Mouse (Mus musculus) CH12.LX (cell line): ENCODE measurements around the gene Paqr5. TPM values are rescaled to one million over a fixed set of nuclear protein-coding genes. Genes with fewer than 3 reads are reported as not detected.

Experiments used
- DNase-seq: peaks from one replicate; pipeline ENCODE4 v3.0.0-alpha.2; 2013; ENCODE audit errors: extremely low read depth
- H3K27ac ChIP-seq: 2 replicates; pipeline ENCODE4 v1.5.1; 2012; ENCODE audit warnings: low read depth, mild to moderate bottlenecking, control low read depth, moderate library complexity; ENCODE audit not compliant: insufficient read depth
- H3K27me3 ChIP-seq: replicated peaks from 2 replicates; pipeline ENCODE3; 2012; ENCODE audit warnings: inconsistent platforms
- H3K36me3 ChIP-seq, 2 experiments: replicated peaks in 1 of 2; 2 replicates each; pipeline versions ENCODE3 to v1.6.1; 2012; ENCODE audit warnings: inconsistent platforms in 1 of 2, low read length in 1 of 2, mild to moderate bottlenecking in 1 of 2, mixed read lengths in 1 of 2, moderate library complexity in 1 of 2; ENCODE audit not compliant: control insufficient read depth in 1 of 2, insufficient read depth in 1 of 2
- H3K4me1 ChIP-seq, 2 experiments: 2 replicates each; pipeline ENCODE4 v1.6.1; 2012; ENCODE audit warnings: inconsistent platforms in 1 of 2, moderate library complexity in 1 of 2; ENCODE audit not compliant: insufficient read depth in 2 of 2, control insufficient read depth in 1 of 2
- H3K4me2 ChIP-seq: 2 replicates; pipeline ENCODE4 v1.6.1; 2012; ENCODE audit warnings: low read depth, mild to moderate bottlenecking, control low read depth; ENCODE audit not compliant: poor library complexity, insufficient read depth, severe bottlenecking
- H3K4me3 ChIP-seq, 3 experiments: fragments of 150-350 bp in 1 of 3; sonication (generic) in 1 of 3; replicated peaks in 1 of 3; 2 replicates each; pipeline versions ENCODE3 to v1.5.1; 2011 to 2012; ENCODE audit warnings: low read depth in 2 of 3, low read length in 2 of 3, mild to moderate bottlenecking in 2 of 3, moderate library complexity in 2 of 3, control low read depth in 1 of 3, improper control_type of control experiment in 1 of 3, inconsistent platforms in 1 of 3, mixed read lengths in 1 of 3; ENCODE audit not compliant: poor library complexity in 1 of 3
- H3K79me2 ChIP-seq: replicated peaks from 2 replicates; pipeline ENCODE4 v1.6.1; 2012; ENCODE audit warnings: mild to moderate bottlenecking, moderate library complexity; ENCODE audit not compliant: control insufficient read depth, poor library complexity, insufficient read depth, severe bottlenecking; ENCODE audit errors: extremely low read depth
- H3K9ac ChIP-seq: 2 replicates; pipeline ENCODE4 v1.6.1; 2012; ENCODE audit warnings: low read depth, mild to moderate bottlenecking, control low read depth, moderate library complexity; ENCODE audit not compliant: insufficient read depth
- H3K9me3 ChIP-seq: replicated peaks from 2 replicates; pipeline ENCODE3; 2012; ENCODE audit warnings: low read length, inconsistent platforms, mixed read lengths
- BHLHE40 ChIP-seq: IDR thresholded peaks from 2 replicates; pipeline ENCODE4 v1.6.1; 2011; ENCODE audit warnings: mild to moderate bottlenecking, low read depth, low read length, improper control_type of control experiment
- CHD2 ChIP-seq: IDR thresholded peaks from 2 replicates; pipeline ENCODE4 v1.6.1; 2011; ENCODE audit warnings: low read length, improper control_type of control experiment
- ELF1 ChIP-seq: IDR thresholded peaks from 2 replicates; pipeline ENCODE4 v1.6.1; 2014; ENCODE audit warnings: low read depth, mild to moderate bottlenecking, inconsistent platforms, low read length, improper control_type of control experiment
- HCFC1 ChIP-seq: IDR thresholded peaks from 2 replicates; pipeline ENCODE4 v1.6.1; 2012; ENCODE audit warnings: low read depth, mild to moderate bottlenecking, inconsistent platforms, low read length, improper control_type of control experiment
- JUN ChIP-seq: IDR thresholded peaks from 2 replicates; pipeline ENCODE4 v1.6.1; 2011; ENCODE audit warnings: low read depth, mild to moderate bottlenecking, low read length, improper control_type of control experiment, moderate library complexity; ENCODE audit not compliant: insufficient read depth
- KAT2A ChIP-seq: IDR thresholded peaks from 2 replicates; pipeline ENCODE4 v1.6.1; 2012; ENCODE audit warnings: low read length, improper control_type of control experiment, inconsistent platforms; ENCODE audit not compliant: insufficient replicate concordance
- MAFK ChIP-seq: IDR thresholded peaks from 2 replicates; pipeline ENCODE4 v1.6.1; 2011; ENCODE audit warnings: low read length, improper control_type of control experiment; ENCODE audit not compliant: insufficient replicate concordance
- MAX ChIP-seq: IDR thresholded peaks from 2 replicates; pipeline ENCODE4 v1.6.1; 2011; ENCODE audit warnings: low read length, improper control_type of control experiment
- MEF2A ChIP-seq: IDR thresholded peaks from 2 replicates; pipeline ENCODE4 v1.6.1; 2014; ENCODE audit warnings: low read depth, mild to moderate bottlenecking, inconsistent platforms, low read length, improper control_type of control experiment, borderline replicate concordance
- MYC ChIP-seq: IDR thresholded peaks from 2 replicates; pipeline ENCODE4 v1.6.1; 2011; ENCODE audit warnings: low read depth, mild to moderate bottlenecking, improper control_type of control experiment, low read length
- NRF1 ChIP-seq: IDR thresholded peaks from 2 replicates; pipeline ENCODE4 v1.6.1; 2014; ENCODE audit warnings: low read depth, mild to moderate bottlenecking, inconsistent platforms, low read length, improper control_type of control experiment, moderate library complexity
- RAD21 ChIP-seq: IDR thresholded peaks from 2 replicates; pipeline ENCODE4 v1.6.1; 2011; ENCODE audit warnings: low read depth, mild to moderate bottlenecking, low read length, improper control_type of control experiment, moderate library complexity
- RCOR1 ChIP-seq: conservative IDR thresholded peaks from 2 replicates; pipeline ENCODE4 v1.6.1; 2012; ENCODE audit warnings: low read depth, mild to moderate bottlenecking, inconsistent platforms, low read length, improper control_type of control experiment
- SIN3A ChIP-seq: IDR thresholded peaks from 2 replicates; pipeline ENCODE4 v1.6.1; 2012; ENCODE audit warnings: low read length, improper control_type of control experiment, inconsistent platforms
- SMC3 ChIP-seq: IDR thresholded peaks from 2 replicates; pipeline ENCODE4 v1.6.1; 2011; ENCODE audit warnings: low read depth, low read length, improper control_type of control experiment
- TBP ChIP-seq: conservative IDR thresholded peaks from 2 replicates; pipeline ENCODE4 v1.6.1; 2011; ENCODE audit warnings: low read depth, low read length, improper control_type of control experiment
- UBTF ChIP-seq: IDR thresholded peaks from 2 replicates; pipeline ENCODE4 v1.6.1; 2012; ENCODE audit warnings: low read depth, mild to moderate bottlenecking, inconsistent platforms, low read length, improper control_type of control experiment, moderate library complexity
- USF1 ChIP-seq: IDR thresholded peaks from 2 replicates; pipeline ENCODE4 v1.6.1; 2014; ENCODE audit warnings: low read depth, mild to moderate bottlenecking, inconsistent platforms, low read length, improper control_type of control experiment
- USF2 ChIP-seq: conservative IDR thresholded peaks from 2 replicates; pipeline ENCODE4 v1.6.1; 2011; ENCODE audit warnings: low read depth, low read length, improper control_type of control experiment
- ZKSCAN1 ChIP-seq: IDR thresholded peaks from 2 replicates; pipeline ENCODE4 v1.6.1; 2012; ENCODE audit warnings: low read depth, inconsistent platforms, low read length, improper control_type of control experiment, borderline replicate concordance
- ZMIZ1 ChIP-seq: IDR thresholded peaks from 2 replicates; pipeline ENCODE4 v1.6.1; 2012; ENCODE audit warnings: low read depth, mild to moderate bottlenecking, inconsistent platforms, low read length, improper control_type of control experiment
- ZNF384 ChIP-seq: IDR thresholded peaks from 2 replicates; pipeline ENCODE4 v1.6.1; 2012; ENCODE audit warnings: low read depth, low read length, improper control_type of control experiment, inconsistent platforms
- dilution Hi-C: fragments of 300-500 bp; cut with MboI; formaldehyde crosslinking; loops from 2 replicates; pipeline ENCODE4 v1.14.3; 2020; ENCODE audit warnings: low sequenced_read_pairs; ENCODE audit not compliant: extremely low pct_unique_long_range_greater_than_20kb, extremely low pct_ligation_motif_present
- in situ Hi-C: fragments of 300-500 bp; cut with MboI; formaldehyde crosslinking; loops from 3 replicates; pipeline ENCODE4 v1.14.3; 2019; ENCODE audit warnings: low sequenced_read_pairs, low pct_ligation_motif_present, low pct_unique_long_range_greater_than_20kb, mixed read lengths
- polyA plus RNA-seq: library from polyadenylated mRNA; unstranded; fragments of >175 nt; gene quantifications from 2 replicates; pipeline ENCODE4 v1.2.1, GENCODE M21; 2012; ENCODE audit warnings: low read depth; ENCODE audit not compliant: insufficient read length
- total RNA-seq, 2 experiments: library from RNA; depleted of rRNA; stranded (reverse); fragments of 300-350 nt in 1 of 2; fragments of >200 nt in 1 of 2; gene quantifications; 2 replicates each; pipeline ENCODE4 v1.2.3; 2012 to 2014

Gene Paqr5
- total and polyA plus RNA-seq, 3 experiments, result 0.38 to 0.43 (median 0.39) TPM

- TF ChIP-seq SIN3A (peak; percentile 58; the same call in 1 of the 2 replicates), RCOR1 (0 out of 2 replicates have a peak, but pooled peaks have one; percentile 63), BHLHE40 (peak; percentile 78), USF2 (no peak), USF1 (no peak), HCFC1 (no peak), MAFK (no peak), JUN (no peak)
These were observed 63.3 kb downstream of the Paqr5 start (continued) for GRCm38 (mm10) chr9:61963356-61963755.

GRCm38 (mm10) chr9:61961181-61961580 is 65.5 kb downstream of the Paqr5 start:
- H3K9ac ChIP-seq, result no peak overlapping the region
- DNase-seq, result no peak
- H3K4me1 ChIP-seq, result peaks cover 55 to 68% of the 10 kb centered on the region in 2 experiments
- no peak overlapping the region for H3K4me2 ChIP-seq
- peak overlapping the region; percentile 70; the same call in 1 of the 2 replicates for H3K27ac ChIP-seq
- H3K4me3 ChIP-seq, result peak overlapping the region in 1 of 3 experiments; percentile 33
- H3K36me3 ChIP-seq, result peaks cover 0 to 6% of the 10 kb centered on the region in 2 experiments
- H3K27me3 ChIP-seq, result no peaks in the 10 kb centered on the region
- no peaks in the 10 kb centered on the region for H3K79me2 ChIP-seq
- in situ Hi-C loops, result no loop called here
- no peak for TF ChIP-seq KAT2A
- no peak for TF ChIP-seq MAX
- no peak for TF ChIP-seq USF2
- TF ChIP-seq HCFC1, result no peak
- no peak for TF ChIP-seq NRF1
- TF ChIP-seq MEF2A, result no peak
- no peak for TF ChIP-seq CHD2
- TF ChIP-seq SMC3, result no peak
- no peak for TF ChIP-seq TBP
- no peak for TF ChIP-seq ZNF384
- no peak for TF ChIP-seq BHLHE40
- TF ChIP-seq RAD21, result no peak
- no peak for TF ChIP-seq ZKSCAN1
- TF ChIP-seq, all 38 proteins: peak for 0
- dilution Hi-C loops, result no loop called here
- no peaks in the 10 kb centered on the region for H3K9me3 ChIP-seq

- in situ Hi-C loops, result no loop called here
- dilution Hi-C loops, result no loop called here
- H3K4me1 ChIP-seq, result peaks cover 51 to 64% of the 10 kb centered on the region in 2 experiments
- peaks cover 0 to 10% of the 10 kb centered on the region in 2 experiments for H3K36me3 ChIP-seq
- H3K27me3 ChIP-seq, result no peaks in the 10 kb centered on the region
- peak overlapping the region; percentile 0; the same call in 1 of the 2 replicates for H3K9ac ChIP-seq
- no peaks in the 10 kb centered on the region for H3K79me2 ChIP-seq
- 0 out of 2 replicates have a peak overlapping the region, but pooled peaks have one; percentile 16 for H3K4me2 ChIP-seq
- DNase-seq, result no peak
- TF ChIP-seq MEF2A, result no peak
- TF ChIP-seq UBTF, result no peak
- no peak for TF ChIP-seq ELF1
- TF ChIP-seq CHD2, result peak; percentile 60; the same call in 1 of the 2 replicates
- TF ChIP-seq USF1, result peak; percentile 15; the same call in 1 of the 2 replicates
- no peak for TF ChIP-seq MYC
- TF ChIP-seq ZMIZ1, result no peak
- H3K27ac ChIP-seq, result peak overlapping the region; percentile 70; the same call in 1 of the 2 replicates
- peak overlapping the region in 1 of 3 experiments; percentile 33 for H3K4me3 ChIP-seq
- H3K9me3 ChIP-seq, result no peaks in the 10 kb centered on the region
These were observed 65.9 kb downstream of the Paqr5 start for GRCm38 (mm10) chr9:61960753-61961152.
